In the genomic region with DNA sequence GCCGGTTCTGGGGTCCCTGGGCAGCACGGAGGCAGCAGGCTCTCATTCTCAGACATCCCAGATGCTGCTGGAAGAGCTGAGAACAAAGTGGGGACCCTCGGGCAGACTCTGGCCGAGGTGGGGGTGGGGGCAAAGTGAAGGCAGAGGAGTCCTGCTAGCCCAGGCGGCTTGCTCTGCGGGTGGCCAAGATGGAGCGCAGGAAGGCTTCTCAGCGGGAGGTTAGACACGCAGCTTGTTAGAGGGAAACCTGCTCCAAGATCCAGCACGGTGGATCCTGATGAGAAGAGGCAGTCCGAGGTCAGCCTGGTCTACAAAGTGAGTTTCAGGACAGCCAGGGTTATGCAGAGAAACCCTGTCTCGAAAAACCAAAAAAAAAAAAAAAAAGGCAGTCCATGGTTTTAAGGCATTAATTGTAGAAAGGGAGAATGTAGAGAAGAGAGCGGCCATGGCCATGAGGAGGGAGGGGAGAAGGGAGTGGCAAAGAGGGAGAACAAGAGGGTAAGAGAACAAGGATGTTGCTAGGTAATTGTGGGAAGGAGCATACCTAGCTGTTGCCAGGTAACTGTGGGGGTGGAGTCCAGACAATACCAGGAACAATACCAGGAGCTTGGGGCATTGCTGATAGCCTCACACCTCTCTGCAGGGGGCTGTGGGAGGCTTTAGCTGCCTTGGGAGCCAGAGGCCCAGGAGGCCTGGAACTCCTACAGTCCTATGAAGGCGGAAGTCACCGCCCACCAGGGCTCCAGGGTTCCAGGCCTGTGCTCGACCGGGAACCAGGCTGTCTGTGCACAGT, we compare ENCODE assay signal across 14 mouse cellular contexts. TPM values are rescaled to one million over a fixed set of nuclear protein-coding genes. Genes with fewer than 3 reads are reported as not detected.
DNase-seq lines count a peak whose midpoint lies in the region; ATAC-seq and TF ChIP-seq lines count a peak whose summit lies in the region.
"Had no signal": no experiment of that assay in that cellular context is flagged by ENCODE, and none has a peak within 500 bp of the region (broad histone marks: within the 10 kb centered on the region; RNA-seq: fewer than 3 reads in every experiment).

No protein-coding gene starts in this region.

- no peak for DNase-seq in forebrain, embryonic 10.5 days (ENCODE audit: extremely low spot score, low spot score)
- peak; percentile 37 for DNase-seq in ovary, postnatal 36 days (ENCODE audit: low spot score)
- no peak for DNase-seq in ovary, postnatal 14 days (ENCODE audit: low spot score)
- DNase-seq in lung, postnatal 14 days, result peak; percentile 2
- DNase-seq in adrenal gland, postnatal 4 days (ENCODE audit: low spot score in 2 of 2), result no peak
- DNase-seq in Muller cell, postnatal 12 days (ENCODE audit: inconsistent ontology term), result no peak
- DNase-seq in cerebellum, adult 2 months, result no peak
- DNase-seq: heart, adult 18-20 months; kidney, postnatal 14 days; right cerebral cortex, postnatal 14 days; thymus, adult 2 months had no signal

- H3K36me3 ChIP-seq in forebrain, embryonic 10.5 days (replicated peaks), result peaks cover 17% of the 10 kb centered on the region
- H3K36me3 ChIP-seq in forebrain, embryonic 15.5 days, result peaks cover 9% of the 10 kb centered on the region; the same call in 1 of the 2 replicates

- no peaks in the 10 kb centered on the region for H3K9me3 ChIP-seq in forebrain, embryonic 10.5 days
- H3K9me3 ChIP-seq in forebrain, embryonic 15.5 days, result no peaks in the 10 kb centered on the region
- H3K9me3 ChIP-seq: forebrain, embryonic 13.5 days had no signal

- no peak for TF ChIP-seq CTCF in cerebellum, adult 2 months (IDR thresholded peaks at IDR 0.05; ENCODE audit: borderline replicate concordance, insufficient read depth, low read depth, low read length)

- no peak overlapping the region for H3K4me3 ChIP-seq in forebrain, embryonic 10.5 days
- H3K4me3 ChIP-seq in forebrain, embryonic 15.5 days, result no peak overlapping the region
- H3K4me3 ChIP-seq in cerebellum, adult 2 months (replicated peaks; ENCODE audit: insufficient read depth, low read depth, low read length), result no peak overlapping the region
- H3K4me3 ChIP-seq: forebrain, embryonic 13.5 days had no signal

- H3K27me3 ChIP-seq in forebrain, embryonic 10.5 days (ENCODE audit: poor library complexity, severe bottlenecking), result no peaks in the 10 kb centered on the region
- H3K27me3 ChIP-seq in forebrain, embryonic 15.5 days, result no peaks in the 10 kb centered on the region
- no peaks in the 10 kb centered on the region for H3K27me3 ChIP-seq in cerebellum, adult 2 months (ENCODE audit: control insufficient read depth, insufficient read depth, low read length)
- H3K27me3 ChIP-seq: forebrain, embryonic 13.5 days; Patski had no signal

- no peak overlapping the region for H3K4me2 ChIP-seq in forebrain, embryonic 15.5 days (replicated peaks)
- H3K4me2 ChIP-seq: forebrain, embryonic 13.5 days had no signal

- TF ChIP-seq POLR2A in cerebellum, adult 2 months (IDR thresholded peaks at IDR 0.05; ENCODE audit: borderline replicate concordance, insufficient read depth, low read length), result no peak

- peak overlapping the region; percentile 62 for H3K27ac ChIP-seq in forebrain, embryonic 10.5 days
- no peak overlapping the region for H3K27ac ChIP-seq in forebrain, embryonic 15.5 days (replicated peaks)
- H3K27ac ChIP-seq in cerebellum, adult 2 months (ENCODE audit: insufficient read depth, low read length), result no peak overlapping the region
- H3K27ac ChIP-seq: forebrain, embryonic 13.5 days had no signal

- no peak overlapping the region for H3K9ac ChIP-seq in forebrain, embryonic 15.5 days (replicated peaks)
- H3K9ac ChIP-seq: forebrain, embryonic 13.5 days had no signal

- 24% methylated on average over 17 of the region's 17 CpGs for WGBS in forebrain, embryonic 10.5 days
- WGBS in forebrain, embryonic 15.5 days, result 27% methylated on average over 17 of the region's 17 CpGs
- WGBS in cerebellum, adult 2 months, result 36% methylated on average over 17 of the region's 17 CpGs

- no peak for ATAC-seq in forebrain, embryonic 15.5 days (replicated peaks)
- ATAC-seq: forebrain, embryonic 13.5 days; Patski had no signal

- peaks cover 14% of the 10 kb centered on the region for H3K4me1 ChIP-seq in forebrain, embryonic 10.5 days
- H3K4me1 ChIP-seq in forebrain, embryonic 15.5 days, result no peaks in the 10 kb centered on the region
- H3K4me1 ChIP-seq in cerebellum, adult 2 months (ENCODE audit: control insufficient read depth, insufficient read depth, low read length), result no peaks in the 10 kb centered on the region

RNA-seq across cellular contexts. Expression of a gene that starts 25.7 kb away (rescaled TPM):
- polyA plus RNA-seq in forebrain, embryonic 10.5 days (2016; fragmentation: Nextera tagmentation; extraction: Ambion mirVana), result 61.0 and 61.5 TPM in 2 replicates
- 50.1 and 59.7 TPM in 2 replicates for polyA plus RNA-seq in forebrain, embryonic 15.5 days (2015; fragmentation: Nextera tagmentation; extraction: Ambion mirVana)
- total RNA-seq in adrenal gland, postnatal 4 days (2021), result 10 to 100 TPM; 25.8 to 37.4 TPM
- 27.5 and 36.2 TPM in 2 replicates for polyA plus RNA-seq in cerebellum, adult 2 months (2012; rRNA removed)

RNA-seq across cellular contexts. Expression of a gene that starts 43.5 kb away (rescaled TPM):
- 15.5 and 17.0 TPM in 2 replicates for polyA plus RNA-seq in forebrain, embryonic 10.5 days (2016; fragmentation: Nextera tagmentation; extraction: Ambion mirVana)
- polyA plus RNA-seq in forebrain, embryonic 15.5 days (2015; fragmentation: Nextera tagmentation; extraction: Ambion mirVana), result 48.8 and 51.8 TPM in 2 replicates
- total RNA-seq in adrenal gland, postnatal 4 days (2021), result 10 to 100 TPM; 33.2 to 37.1 TPM
- 66.7 and 67.7 TPM in 2 replicates for polyA plus RNA-seq in cerebellum, adult 2 months (2012; rRNA removed)

RNA-seq across cellular contexts. Expression of a gene that starts 51.8 kb away (rescaled TPM):
- 18.6 and 20.2 TPM in 2 replicates for polyA plus RNA-seq in forebrain, embryonic 10.5 days (2016; fragmentation: Nextera tagmentation; extraction: Ambion mirVana)
- 33.0 and 33.6 TPM in 2 replicates for polyA plus RNA-seq in forebrain, embryonic 15.5 days (2015; fragmentation: Nextera tagmentation; extraction: Ambion mirVana)
- 10 to 100 TPM; 42.3 to 47.3 TPM for total RNA-seq in adrenal gland, postnatal 4 days (2021)
- 56.0 and 59.1 TPM in 2 replicates for polyA plus RNA-seq in cerebellum, adult 2 months (2012; rRNA removed)

Comparison
In these comparisons a context has a peak if more than half of its experiments do, and no peak if none do; other contexts are left out.
1. DNase-seq: peak in ovary, postnatal 36 days (single experiment) and lung, postnatal 14 days (single experiment); none in forebrain, embryonic 10.5 days (single experiment), ovary, postnatal 14 days (single experiment), adrenal gland, postnatal 4 days (0 of 2), Muller cell, postnatal 12 days (single experiment) and cerebellum, adult 2 months (0 of 2).